Mouse (Mus musculus): ENCODE measurements around the gene Psme2b. TPM values are rescaled to one million over a fixed set of nuclear protein-coding genes. Genes with fewer than 3 reads are reported as not detected.

Gene Psme2b
- polyA plus RNA-seq (2014; fragmentation: Illumina TruSeq; extraction: RNeasy Lipid Tissue Mini Kit (QIAGEN cat#74804); ENCODE audit: low read depth, low replicate concordance) = 0.36 TPM

DNA sequence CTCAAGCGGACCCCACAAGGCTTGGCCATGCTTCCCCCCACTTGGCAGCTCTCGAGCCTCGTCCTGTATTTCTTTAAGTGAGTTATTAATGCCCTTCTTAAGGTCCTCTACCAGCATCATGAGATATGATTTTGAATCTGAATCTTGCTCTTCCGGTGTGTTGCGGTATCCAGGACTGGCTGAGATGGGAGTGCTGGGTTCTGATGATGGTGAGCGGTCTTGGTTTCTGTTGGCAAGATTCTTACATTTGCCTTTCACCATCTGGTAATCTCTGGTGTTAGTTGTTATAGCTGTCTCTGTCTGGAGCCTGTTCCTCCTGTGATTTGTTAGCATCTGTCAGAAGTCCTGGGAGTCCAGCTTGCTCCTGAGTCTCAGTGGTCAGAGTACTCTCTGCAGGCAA, at the start of gene Psme2b:
Psme2b (minus strand) TSS at position 101 of the 400 bp plus-strand sequence.

DNA sequence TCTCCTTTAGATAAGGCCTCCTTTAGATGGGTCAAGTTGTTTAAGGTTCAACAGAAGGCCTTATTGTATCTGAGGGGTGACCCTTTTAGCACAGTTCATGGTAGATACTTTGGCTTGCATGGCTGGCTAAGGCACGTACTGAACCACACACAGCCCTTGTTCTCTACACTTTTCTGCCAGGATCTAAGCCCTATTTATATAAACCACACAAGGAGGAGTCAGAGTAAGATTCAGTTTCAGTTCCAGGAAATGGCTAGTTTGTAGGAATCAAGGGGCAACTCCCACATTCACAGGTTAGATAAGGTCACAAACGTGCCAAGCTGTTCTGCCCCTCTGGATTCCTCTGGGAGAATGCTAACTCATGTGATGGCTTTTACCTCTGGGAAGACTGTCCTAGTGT, 48.0 kb upstream of the Psme2b start, which contains the start of gene Tgtp1:
Tgtp1 (minus strand) TSS at position 155 of the 400 bp plus-strand sequence.

DNA sequence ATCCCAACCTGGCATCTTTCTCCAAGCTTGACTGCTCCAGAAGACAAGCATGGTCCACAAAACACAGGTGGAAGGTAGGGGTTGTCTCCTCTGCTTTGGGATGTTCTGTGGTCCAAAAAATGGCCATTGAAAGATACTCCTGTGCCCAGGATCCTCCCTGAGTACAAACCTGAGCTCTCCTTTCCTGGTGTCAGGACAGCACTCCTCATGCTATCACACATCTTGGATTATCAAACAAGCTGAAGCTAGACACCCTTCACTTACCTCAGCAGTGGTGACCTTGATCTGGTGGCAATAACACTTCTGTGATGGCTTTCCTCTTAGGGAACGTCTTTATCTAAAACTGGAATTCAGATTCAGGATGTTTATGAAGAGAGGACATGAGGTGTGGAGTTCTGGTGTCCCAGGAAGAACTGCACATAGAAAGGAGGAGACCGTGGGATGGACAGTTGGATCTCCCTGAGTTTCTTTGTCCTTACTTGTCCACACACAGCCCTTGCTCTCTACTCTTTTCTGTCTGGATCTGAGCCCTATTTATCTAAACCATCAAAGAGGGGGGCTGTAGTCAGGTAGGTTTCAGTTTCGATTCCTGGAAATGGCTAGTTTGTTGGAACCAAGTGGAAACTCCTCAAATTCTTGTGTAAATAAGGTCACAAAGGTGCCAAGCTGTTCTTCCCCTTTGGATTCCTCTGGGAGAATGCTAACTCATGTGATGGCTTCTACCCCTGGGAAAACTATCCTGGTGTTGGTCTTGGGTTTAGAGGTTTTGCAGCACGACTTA, 45.9 kb upstream of the Psme2b start, which contains the start of gene Gm12185:
Gm12185 (minus strand) TSS at position 487 of the 781 bp plus-strand sequence.

GRCm38 (mm10) chr11:48979251-48979650, 33.3 kb upstream of the Psme2b start, which contains the start of gene 9930111J21Rik1:
Gene 9930111J21Rik1 (minus strand): TSS chr11:48979398.

GRCm38 (mm10) chr11:48978240-48978939, 32.4 kb upstream of the Psme2b start, which contains the start of gene Olfr56:
Gene Olfr56 (plus strand): TSS chr11:48978889.

DNA sequence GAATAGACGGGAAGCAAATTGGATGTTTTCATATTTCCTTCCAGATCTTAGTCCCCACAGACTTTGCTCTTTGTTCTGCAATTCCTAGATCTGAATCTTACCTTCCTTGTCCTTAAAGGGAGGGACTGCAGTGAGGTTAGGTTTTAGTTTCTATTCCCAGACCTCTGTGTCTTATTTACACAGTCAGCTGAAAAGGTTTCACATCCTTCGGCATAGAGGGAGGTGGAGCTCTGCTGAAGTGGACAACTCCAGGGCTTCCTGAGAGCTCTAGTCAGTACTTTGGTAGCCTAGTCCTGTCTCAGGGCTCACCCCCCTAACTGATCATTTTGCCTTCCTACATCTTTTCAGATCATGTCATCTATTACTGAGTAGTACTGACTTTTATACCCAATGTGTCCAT, 44.0 kb downstream of the Psme2b start, which contains the start of gene Gm5431:
Gm5431 (minus strand) TSS at position 194 of the 400 bp plus-strand sequence.

Other genes starting within 250 kb of the Psme2b start
- 34.9 TPM for gene Rack1, start 145.9 kb downstream of the Psme2b start, polyA plus RNA-seq (2014; fragmentation: Illumina TruSeq; extraction: RNeasy Lipid Tissue Mini Kit (QIAGEN cat#74804); ENCODE audit: low read depth, low replicate concordance)
- gene Trim41, start 128.8 kb downstream of the Psme2b start, polyA plus RNA-seq (2014; fragmentation: Illumina TruSeq; extraction: RNeasy Lipid Tissue Mini Kit (QIAGEN cat#74804); ENCODE audit: low read depth, low replicate concordance) = 26.2 TPM
- 14.0 TPM for gene Trim7, start 120.0 kb downstream of the Psme2b start, polyA plus RNA-seq (2014; fragmentation: Illumina TruSeq; extraction: RNeasy Lipid Tissue Mini Kit (QIAGEN cat#74804); ENCODE audit: low read depth, low replicate concordance)
- gene Gm12184, start 119.5 kb downstream of the Psme2b start, polyA plus RNA-seq (2014; fragmentation: Illumina TruSeq; extraction: RNeasy Lipid Tissue Mini Kit (QIAGEN cat#74804); ENCODE audit: low read depth, low replicate concordance) = 5.6 TPM
- gene Irgm1, start 74.5 kb downstream of the Psme2b start, polyA plus RNA-seq (2014; fragmentation: Illumina TruSeq; extraction: RNeasy Lipid Tissue Mini Kit (QIAGEN cat#74804); ENCODE audit: low read depth, low replicate concordance) = 3.2 TPM
- gene Gm5431, start 44.0 kb downstream of the Psme2b start, polyA plus RNA-seq (2014; fragmentation: Illumina TruSeq; extraction: RNeasy Lipid Tissue Mini Kit (QIAGEN cat#74804); ENCODE audit: low read depth, low replicate concordance) = 0.28 TPM
- 0.07 TPM for gene Olfr56, start 32.7 kb upstream of the Psme2b start, polyA plus RNA-seq (2014; fragmentation: Illumina TruSeq; extraction: RNeasy Lipid Tissue Mini Kit (QIAGEN cat#74804); ENCODE audit: low read depth, low replicate concordance)
- 0.11 TPM for gene 9930111J21Rik1, start 33.2 kb upstream of the Psme2b start, polyA plus RNA-seq (2014; fragmentation: Illumina TruSeq; extraction: RNeasy Lipid Tissue Mini Kit (QIAGEN cat#74804); ENCODE audit: low read depth, low replicate concordance)
- gene Gm12185, start 46.0 kb upstream of the Psme2b start, polyA plus RNA-seq (2014; fragmentation: Illumina TruSeq; extraction: RNeasy Lipid Tissue Mini Kit (QIAGEN cat#74804); ENCODE audit: low read depth, low replicate concordance) = 0.48 TPM
- gene Tgtp1, start 48.0 kb upstream of the Psme2b start, polyA plus RNA-seq (2014; fragmentation: Illumina TruSeq; extraction: RNeasy Lipid Tissue Mini Kit (QIAGEN cat#74804); ENCODE audit: low read depth, low replicate concordance) = 2.4 TPM
- gene 9930111J21Rik2, start 105.1 kb upstream of the Psme2b start, polyA plus RNA-seq (2014; fragmentation: Illumina TruSeq; extraction: RNeasy Lipid Tissue Mini Kit (QIAGEN cat#74804); ENCODE audit: low read depth, low replicate concordance) = 3.4 TPM
- gene Tgtp2, start 118.0 kb upstream of the Psme2b start, polyA plus RNA-seq (2014; fragmentation: Illumina TruSeq; extraction: RNeasy Lipid Tissue Mini Kit (QIAGEN cat#74804); ENCODE audit: low read depth, low replicate concordance) = 2.4 TPM
- gene Ifi47, start 130.4 kb upstream of the Psme2b start, polyA plus RNA-seq (2014; fragmentation: Illumina TruSeq; extraction: RNeasy Lipid Tissue Mini Kit (QIAGEN cat#74804); ENCODE audit: low read depth, low replicate concordance) = 1.4 TPM
- gene Olfr1396, start 168.7 kb upstream of the Psme2b start, polyA plus RNA-seq (2014; fragmentation: Illumina TruSeq; extraction: RNeasy Lipid Tissue Mini Kit (QIAGEN cat#74804); ENCODE audit: low read depth, low replicate concordance) = not detected
- not detected for gene Olfr1395, start 196.1 kb upstream of the Psme2b start, polyA plus RNA-seq (2014; fragmentation: Illumina TruSeq; extraction: RNeasy Lipid Tissue Mini Kit (QIAGEN cat#74804); ENCODE audit: low read depth, low replicate concordance)
- gene Olfr1394, start 208.2 kb upstream of the Psme2b start, polyA plus RNA-seq (2014; fragmentation: Illumina TruSeq; extraction: RNeasy Lipid Tissue Mini Kit (QIAGEN cat#74804); ENCODE audit: low read depth, low replicate concordance) = not detected
- 0.04 TPM for gene Btnl9, start 241.0 kb upstream of the Psme2b start, polyA plus RNA-seq (2014; fragmentation: Illumina TruSeq; extraction: RNeasy Lipid Tissue Mini Kit (QIAGEN cat#74804); ENCODE audit: low read depth, low replicate concordance)